Mouse (Mus musculus) MEL (cell line): ENCODE results near the gene Slc8a2. TPM values are rescaled to one million over a fixed set of nuclear protein-coding genes. Genes with fewer than 3 reads are reported as not detected.

Source experiments
- DNase-seq: peaks from one replicate; pipeline ENCODE4 v3.0.0; 2011; ENCODE audit warnings: low read depth, low spot score
- H3K27ac ChIP-seq: 2 replicates; pipeline ENCODE4 v1.5.1; 2012; ENCODE audit warnings: low read depth, mild to moderate bottlenecking, control low read depth, low read length, moderate library complexity; ENCODE audit not compliant: control insufficient read depth
- H3K27me3 ChIP-seq, 2 experiments: fragments of 150-350 bp in 1 of 2; sonication (generic) in 1 of 2; 2 replicates each; pipeline ENCODE4 v1.6.1; 2012; ENCODE audit warnings: low read length in 2 of 2, mild to moderate bottlenecking in 2 of 2, improper control_type of control experiment in 1 of 2, moderate library complexity in 1 of 2; ENCODE audit not compliant: insufficient read depth in 2 of 2, control insufficient read depth in 1 of 2
- H3K36me3 ChIP-seq, 2 experiments: 2 replicates each; pipeline ENCODE4 v1.6.1; 2012 to 2014; ENCODE audit warnings: low read length in 2 of 2, improper control_type of control experiment in 1 of 2, inconsistent platforms in 1 of 2, mild to moderate bottlenecking in 1 of 2; ENCODE audit not compliant: insufficient read depth in 2 of 2, control insufficient read depth in 1 of 2
- H3K4me1 ChIP-seq, 2 experiments: fragments of 150-350 bp in 1 of 2; sonication (generic) in 1 of 2; 2 replicates each; pipeline ENCODE4 v1.6.1; 2012; ENCODE audit warnings: low read length in 2 of 2, improper control_type of control experiment in 1 of 2, mild to moderate bottlenecking in 1 of 2; ENCODE audit not compliant: insufficient read depth in 2 of 2, control insufficient read depth in 1 of 2
- H3K4me3 ChIP-seq, 2 experiments: fragments of 150-350 bp in 1 of 2; sonication (generic) in 1 of 2; 2 replicates each; pipeline ENCODE4 v1.5.1; 2012; ENCODE audit warnings: low read depth in 2 of 2, low read length in 2 of 2, mild to moderate bottlenecking in 2 of 2, moderate library complexity in 2 of 2, control low read depth in 1 of 2, improper control_type of control experiment in 1 of 2; ENCODE audit not compliant: control insufficient read depth in 1 of 2, insufficient read depth in 1 of 2
- H3K79me2 ChIP-seq: 2 replicates; pipeline ENCODE4 v1.6.1; 2012; ENCODE audit warnings: mild to moderate bottlenecking, low read length, moderate library complexity; ENCODE audit not compliant: control insufficient read depth, poor library complexity, insufficient read depth
- H3K9ac ChIP-seq: 2 replicates; pipeline ENCODE4 v1.6.1; 2012; ENCODE audit warnings: low read depth, mild to moderate bottlenecking, control low read depth, low read length, moderate library complexity; ENCODE audit not compliant: control insufficient read depth, poor library complexity, severe bottlenecking
- H3K9me3 ChIP-seq: fragments of 150-350 bp; sonication (generic); replicated peaks from 2 replicates; pipeline ENCODE4 v1.6.1; 2012; ENCODE audit warnings: mild to moderate bottlenecking, low read length, improper control_type of control experiment, moderate library complexity; ENCODE audit not compliant: insufficient read depth
- BHLHE40 ChIP-seq: IDR thresholded peaks from 2 replicates; pipeline ENCODE4 v1.6.1; 2012; ENCODE audit warnings: low read depth, mild to moderate bottlenecking, inconsistent platforms, low read length, improper control_type of control experiment, borderline replicate concordance
- CHD2 ChIP-seq: IDR thresholded peaks from 2 replicates; pipeline ENCODE4 v1.6.1; 2011; ENCODE audit warnings: low read length, improper control_type of control experiment
- EP300 ChIP-seq, 2 experiments: IDR thresholded peaks; 2 replicates each; pipeline ENCODE4 v1.6.1; 2011; ENCODE audit warnings: improper control_type of control experiment in 2 of 2, low read length in 2 of 2, low read depth in 1 of 2, mild to moderate bottlenecking in 1 of 2
- GATA1 ChIP-seq: IDR thresholded peaks from 2 replicates; pipeline ENCODE4 v1.6.1; 2011; ENCODE audit warnings: low read depth, low read length, improper control_type of control experiment
- HCFC1 ChIP-seq: IDR thresholded peaks from 2 replicates; pipeline ENCODE4 v1.6.1; 2012; ENCODE audit warnings: low read depth, mild to moderate bottlenecking, inconsistent platforms, low read length, improper control_type of control experiment, moderate library complexity
- JUND ChIP-seq: IDR thresholded peaks from 2 replicates; pipeline ENCODE4 v1.6.1; 2011; ENCODE audit warnings: low read depth, mild to moderate bottlenecking, improper control_type of control experiment, low read length
- MAZ ChIP-seq: IDR thresholded peaks from 2 replicates; pipeline ENCODE4 v1.6.1; 2012; ENCODE audit warnings: low read depth, mild to moderate bottlenecking, inconsistent platforms, low read length, improper control_type of control experiment
- MXI1 ChIP-seq: IDR thresholded peaks from 2 replicates; pipeline ENCODE4 v1.6.1; 2011; ENCODE audit warnings: mild to moderate bottlenecking, low read depth, low read length, improper control_type of control experiment
- NELFE ChIP-seq: IDR thresholded peaks from 2 replicates; pipeline ENCODE4 v1.6.1; 2011; ENCODE audit warnings: low read depth, low read length, improper control_type of control experiment
- NRF1 ChIP-seq: IDR thresholded peaks from 2 replicates; pipeline ENCODE4 v1.6.1; 2014; ENCODE audit warnings: low read depth, mild to moderate bottlenecking, inconsistent platforms, low read length, improper control_type of control experiment, moderate library complexity; ENCODE audit not compliant: poor library complexity, insufficient read depth, severe bottlenecking
- POLR2AphosphoS2 ChIP-seq: IDR thresholded peaks from 2 replicates; pipeline ENCODE4 v1.6.1; 2011; ENCODE audit warnings: low read length, improper control_type of control experiment
- RAD21 ChIP-seq: IDR thresholded peaks from 2 replicates; pipeline ENCODE4 v1.6.1; 2011; ENCODE audit warnings: mild to moderate bottlenecking, low read depth, low read length, improper control_type of control experiment
- SIN3A ChIP-seq: IDR thresholded peaks from 2 replicates; pipeline ENCODE4 v1.6.1; 2012; ENCODE audit warnings: low read length, improper control_type of control experiment, inconsistent platforms
- TBP ChIP-seq: IDR thresholded peaks from 2 replicates; pipeline ENCODE4 v1.8.0; 2011; ENCODE audit warnings: low read depth, low read length, improper control_type of control experiment
- TCF12 ChIP-seq: IDR thresholded peaks from 2 replicates; pipeline ENCODE4 v1.6.1; 2014; ENCODE audit warnings: low read depth, mild to moderate bottlenecking, inconsistent platforms, low read length, improper control_type of control experiment, moderate library complexity
- ZC3H11A ChIP-seq: IDR thresholded peaks from 2 replicates; pipeline ENCODE4 v1.6.1; 2012; ENCODE audit warnings: low read depth, mild to moderate bottlenecking, inconsistent platforms, low read length, improper control_type of control experiment
- ZKSCAN1 ChIP-seq: IDR thresholded peaks from 2 replicates; pipeline ENCODE4 v1.6.1; 2012; ENCODE audit warnings: low read depth, mild to moderate bottlenecking, inconsistent platforms, low read length, improper control_type of control experiment, moderate library complexity
- polyA plus RNA-seq, 2 experiments: library from polyadenylated mRNA; stranded (reverse) in 1 of 2; unstranded in 1 of 2; fragments of >175 nt in 1 of 2; fragments of >200 nt in 1 of 2; gene quantifications; 2 replicates each; pipeline versions ENCODE4 v1.2.1 to v1.2.4; 2012; ENCODE audit warnings: low replicate concordance in 2 of 2, low read depth in 1 of 2; ENCODE audit not compliant: insufficient read length in 2 of 2, insufficient read depth in 1 of 2, missing spikeins in 1 of 2
- total RNA-seq: library from RNA; depleted of rRNA; stranded (reverse); fragments of 300-350 nt; gene quantifications from 2 replicates; pipeline ENCODE4 v1.2.3, GENCODE M21; 2012

The Slc8a2 gene
- total and polyA plus RNA-seq, 3 experiments: 0.06 TPM; not detected in 2

- Histone ChIP-seq H3K9me3 (no peaks in the 10 kb centered on the region), H3K4me3 (no peak overlapping the region), H3K79me2 (no peaks in the 10 kb centered on the region), H3K27me3 (no peaks in the 10 kb centered on the region), H3K9ac (no peak overlapping the region), H3K27ac (no peak overlapping the region), H3K4me1 (no peaks in the 10 kb centered on the region), H3K36me3 (no peaks in the 10 kb centered on the region)
- no peak for TF ChIP-seq JUND
- TF ChIP-seq CHD2: no peak
- no peak for TF ChIP-seq ZC3H11A
- no peak for TF ChIP-seq MAZ
- TF ChIP-seq EP300 (IDR thresholded peaks at IDR 0.05; ENCODE audit: low read depth in 1 of 2, low read length in 2 of 2): no peak
- no peak for TF ChIP-seq HCFC1
- TF ChIP-seq TCF12: no peak
- DNase-seq: no peak
Measured at GRCm38 (mm10) chr7:16198540-16198939, 68.9 kb downstream of the Slc8a2 start.

- no peaks in the 10 kb centered on the region for H3K4me1 ChIP-seq
- no peaks in the 10 kb centered on the region for H3K27me3 ChIP-seq
- no peak overlapping the region for H3K27ac ChIP-seq
- no peak for DNase-seq
- H3K9me3 ChIP-seq: no peaks in the 10 kb centered on the region
- no peak for TF ChIP-seq TBP
- TF ChIP-seq ZKSCAN1: no peak
- TF ChIP-seq NRF1: no peak
- TF ChIP-seq RAD21: no peak
- no peak for TF ChIP-seq NELFE
- no peak for TF ChIP-seq POLR2AphosphoS2
- no peak for TF ChIP-seq GATA1
- TF ChIP-seq MXI1: no peak
- TF ChIP-seq SIN3A: no peak
- TF ChIP-seq BHLHE40: no peak
- no peak for TF ChIP-seq EP300 (IDR thresholded peaks at IDR 0.05; ENCODE audit: low read depth in 1 of 2, low read length in 2 of 2)
- H3K9ac ChIP-seq: no peak overlapping the region
- H3K4me3 ChIP-seq: no peak overlapping the region
- H3K36me3 ChIP-seq: no peaks in the 10 kb centered on the region
- H3K79me2 ChIP-seq: no peaks in the 10 kb centered on the region
Measured at GRCm38 (mm10) chr7:16201136-16201535, 71.5 kb downstream of the Slc8a2 start.
